Mouse (Mus musculus): Measurements from ENCODE around the gene Fam173b.
"Not testable (repeated sequence)": the region's sequence is repeated elsewhere in the genome, so short reads cannot be mapped to it uniquely, and the experiment has no call there.

DNA sequence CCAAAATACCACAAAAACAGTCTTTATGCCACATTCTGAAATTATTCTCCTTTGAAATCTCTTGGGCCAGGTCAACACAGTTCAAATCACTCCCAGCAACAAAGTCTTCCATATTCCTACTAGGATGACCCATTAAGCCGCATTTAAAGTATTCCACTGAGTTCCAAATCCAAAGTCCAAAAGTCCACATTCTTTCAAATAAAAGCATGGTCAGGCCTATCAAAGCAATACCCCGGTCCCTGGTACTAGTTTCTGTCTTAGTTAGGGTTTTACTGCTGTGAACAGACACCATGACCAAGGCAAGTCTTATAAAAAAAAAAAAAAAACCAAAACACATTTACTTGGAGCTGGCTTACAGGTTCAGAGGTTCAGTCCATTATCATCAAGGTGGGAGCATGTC lies 20.6 kb upstream of the Fam173b start:
- not testable (repeated sequence) for TF ChIP-seq USF1 (IDR thresholded peaks at IDR 0.05; ENCODE audit: low read depth); REST (IDR thresholded peaks at IDR 0.05; ENCODE audit: insufficient read depth, insufficient read length); E2F4 (IDR thresholded peaks at IDR 0.05; ENCODE audit: insufficient read depth); POLR2A (IDR thresholded peaks at IDR 0.05; ENCODE audit: insufficient read length, low read depth); MAX (IDR thresholded peaks at IDR 0.05; ENCODE audit: low read depth); SRF (IDR thresholded peaks at IDR 0.05; ENCODE audit: control insufficient read depth, insufficient read length, low read depth); POLR2AphosphoS2 (IDR thresholded peaks at IDR 0.05; ENCODE audit: insufficient read length, low read depth); TCF12 (IDR thresholded peaks at IDR 0.05; ENCODE audit: insufficient read depth, poor library complexity, severe bottlenecking); MYOD1 (IDR thresholded peaks at IDR 0.05; ENCODE audit: control insufficient read depth in 1 of 3, insufficient read length in 2 of 3, low read depth in 2 of 3)
